Mouse (Mus musculus) CH12.LX (cell line): Measurements from ENCODE around the gene Ccdc134.

Experiments used
- CTCF ChIP-seq, 2 experiments: IDR thresholded peaks in 1 of 2; conservative IDR thresholded peaks in 1 of 2; 2 replicates each; pipeline ENCODE4 v1.5.1; 2011 to 2012; ENCODE audit warnings: low read depth in 2 of 2, low read length in 2 of 2, improper control_type of control experiment in 1 of 2, inconsistent platforms in 1 of 2, mild to moderate bottlenecking in 1 of 2, moderate library complexity in 1 of 2
- ELF1 ChIP-seq: IDR thresholded peaks from 2 replicates; pipeline ENCODE4 v1.6.1; 2014; ENCODE audit warnings: low read depth, mild to moderate bottlenecking, inconsistent platforms, low read length, improper control_type of control experiment
- EP300 ChIP-seq: IDR thresholded peaks from 2 replicates; pipeline ENCODE4 v1.6.1; 2011; ENCODE audit warnings: low read length, improper control_type of control experiment
- ETS1 ChIP-seq: conservative IDR thresholded peaks from 2 replicates; pipeline ENCODE4 v1.6.1; 2012; ENCODE audit warnings: low read depth, mild to moderate bottlenecking, inconsistent platforms, low read length, improper control_type of control experiment, moderate library complexity
- HCFC1 ChIP-seq: IDR thresholded peaks from 2 replicates; pipeline ENCODE4 v1.6.1; 2012; ENCODE audit warnings: low read depth, mild to moderate bottlenecking, inconsistent platforms, low read length, improper control_type of control experiment
- JUND ChIP-seq: conservative IDR thresholded peaks from 2 replicates; pipeline ENCODE4 v1.6.1; 2011; ENCODE audit warnings: low read depth, low read length, improper control_type of control experiment
- MAFK ChIP-seq: IDR thresholded peaks from 2 replicates; pipeline ENCODE4 v1.6.1; 2011; ENCODE audit warnings: low read length, improper control_type of control experiment; ENCODE audit not compliant: insufficient replicate concordance
- NRF1 ChIP-seq: IDR thresholded peaks from 2 replicates; pipeline ENCODE4 v1.6.1; 2014; ENCODE audit warnings: low read depth, mild to moderate bottlenecking, inconsistent platforms, low read length, improper control_type of control experiment, moderate library complexity
- POLR2A ChIP-seq: IDR thresholded peaks from 2 replicates; pipeline ENCODE4 v1.6.1; 2011; ENCODE audit warnings: low read depth, mild to moderate bottlenecking, improper control_type of control experiment, low read length
- POLR2AphosphoS2 ChIP-seq: IDR thresholded peaks from 2 replicates; pipeline ENCODE4 v1.6.1; 2011; ENCODE audit warnings: low read depth, low read length, improper control_type of control experiment
- RAD21 ChIP-seq: IDR thresholded peaks from 2 replicates; pipeline ENCODE4 v1.6.1; 2011; ENCODE audit warnings: low read depth, mild to moderate bottlenecking, low read length, improper control_type of control experiment, moderate library complexity
- SMC3 ChIP-seq: IDR thresholded peaks from 2 replicates; pipeline ENCODE4 v1.6.1; 2011; ENCODE audit warnings: low read depth, low read length, improper control_type of control experiment
- ZC3H11A ChIP-seq: IDR thresholded peaks from 2 replicates; pipeline ENCODE4 v1.6.1; 2012; ENCODE audit warnings: low read depth, mild to moderate bottlenecking, inconsistent platforms, low read length, improper control_type of control experiment
- ZNF384 ChIP-seq: IDR thresholded peaks from 2 replicates; pipeline ENCODE4 v1.6.1; 2012; ENCODE audit warnings: low read depth, low read length, improper control_type of control experiment, inconsistent platforms

DNA sequence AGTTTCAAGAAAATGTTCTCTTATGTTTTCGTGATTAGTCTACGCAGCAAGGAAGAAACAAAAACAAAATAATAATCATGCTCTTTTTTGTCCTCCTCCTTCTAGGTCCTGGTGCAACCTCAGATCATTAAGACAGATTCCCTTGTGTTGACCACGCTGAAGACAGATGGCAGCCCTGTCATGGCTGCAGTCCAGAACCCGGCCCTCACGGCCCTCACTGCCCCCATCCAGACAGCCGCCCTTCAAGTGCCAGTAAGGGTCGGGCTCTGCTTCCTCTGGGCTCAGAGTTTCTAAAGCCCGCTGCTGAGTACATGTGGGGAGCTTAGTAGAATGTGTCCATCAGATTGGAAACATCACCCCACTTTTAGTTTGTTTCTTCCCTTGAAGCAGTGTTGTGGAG lies 44.9 kb downstream of the Ccdc134 start:
- no peak for TF ChIP-seq CTCF (conservative IDR thresholded peaks at IDR 0.05 in 1 of 2, IDR thresholded peaks at IDR 0.05 in 1 of 2; ENCODE audit: low read depth in 2 of 2, low read length in 2 of 2)
- no peak for TF ChIP-seq ETS1
- no peak for TF ChIP-seq JUND
- TF ChIP-seq POLR2AphosphoS2: no peak
- no peak for TF ChIP-seq EP300
- no peak for TF ChIP-seq RAD21
- TF ChIP-seq MAFK: no peak
- TF ChIP-seq ZC3H11A: no peak
- TF ChIP-seq HCFC1: no peak
- TF ChIP-seq ZNF384: no peak
- no peak for TF ChIP-seq POLR2A
- no peak for TF ChIP-seq ELF1
- TF ChIP-seq SMC3: no peak
- no peak for TF ChIP-seq NRF1
